Mouse (Mus musculus): ENCODE data around the gene Retn. TPM values are rescaled to one million over a fixed set of nuclear protein-coding genes. Genes with fewer than 3 reads are reported as not detected.

Retn gene
- polyA plus RNA-seq (2016; fragmentation: Nextera tagmentation; extraction: Ambion mirVana): 0.30 and 0.31 TPM in 2 replicates

- DNase-seq (ENCODE audit: extremely low spot score, low spot score): no peak
- 77% methylated on average over 3 of the region's 3 CpGs for WGBS
- Histone ChIP-seq H3K4me3 (no peak within 1 kb of the TSS), H3K36me3 (replicated peaks) (no peaks in the 10 kb centered on the region), H3K9me3 (no peaks in the 10 kb centered on the region), H3K27ac (no peak within 1 kb of the TSS), H3K27me3 (ENCODE audit: poor library complexity, severe bottlenecking) (no peaks in the 10 kb centered on the region), H3K4me1 (peaks cover 11% of the 10 kb centered on the region)
Measured at GRCm38 (mm10) chr8:3655526-3655925, at the start of gene Retn. Gene Retn (plus strand): TSS chr8:3655770.

GRCm38 (mm10) chr8:3606593-3606992 lies 49.0 kb upstream of the Retn start:
- DNase-seq (ENCODE audit: extremely low spot score, low spot score): no peak
- no peaks in the 10 kb centered on the region for H3K4me1 ChIP-seq
- 90% methylated on average over 16 of the region's 16 CpGs for WGBS
- H3K4me3 ChIP-seq: no peak overlapping the region
- no peak overlapping the region for H3K27ac ChIP-seq
- 0 out of 2 replicates have a peak, but pooled peaks cover 3% of the 10 kb centered on the region for H3K9me3 ChIP-seq
- H3K36me3 ChIP-seq (replicated peaks): peaks cover 99% of the 10 kb centered on the region
- no peaks in the 10 kb centered on the region for H3K27me3 ChIP-seq (ENCODE audit: poor library complexity, severe bottlenecking)

GRCm38 (mm10) chr8:3607822-3608221 lies 47.7 kb upstream of the Retn start:
- H3K36me3 ChIP-seq (replicated peaks): peaks cover 99% of the 10 kb centered on the region
- DNase-seq (ENCODE audit: extremely low spot score, low spot score): no peak
- H3K4me3 ChIP-seq: no peak overlapping the region
- no peak overlapping the region for H3K27ac ChIP-seq
- WGBS: 90% methylated on average over 7 of the region's 7 CpGs
- H3K27me3 ChIP-seq (ENCODE audit: poor library complexity, severe bottlenecking): no peaks in the 10 kb centered on the region
- H3K4me1 ChIP-seq: no peaks in the 10 kb centered on the region
- 0 out of 2 replicates have a peak, but pooled peaks cover 3% of the 10 kb centered on the region for H3K9me3 ChIP-seq

GRCm38 (mm10) chr8:3609046-3609815 lies 46.3 kb upstream of the Retn start:
- Histone ChIP-seq H3K36me3 (replicated peaks) (peaks cover 99% of the 10 kb centered on the region), H3K27ac (no peak overlapping the region), H3K4me1 (no peaks in the 10 kb centered on the region), H3K4me3 (no peak overlapping the region), H3K27me3 (ENCODE audit: poor library complexity, severe bottlenecking) (no peaks in the 10 kb centered on the region), H3K9me3 (0 out of 2 replicates have a peak, but pooled peaks cover 3% of the 10 kb centered on the region)
- no peak for DNase-seq (ENCODE audit: extremely low spot score, low spot score)
- WGBS: 89% methylated on average over 12 of the region's 12 CpGs

DNA sequence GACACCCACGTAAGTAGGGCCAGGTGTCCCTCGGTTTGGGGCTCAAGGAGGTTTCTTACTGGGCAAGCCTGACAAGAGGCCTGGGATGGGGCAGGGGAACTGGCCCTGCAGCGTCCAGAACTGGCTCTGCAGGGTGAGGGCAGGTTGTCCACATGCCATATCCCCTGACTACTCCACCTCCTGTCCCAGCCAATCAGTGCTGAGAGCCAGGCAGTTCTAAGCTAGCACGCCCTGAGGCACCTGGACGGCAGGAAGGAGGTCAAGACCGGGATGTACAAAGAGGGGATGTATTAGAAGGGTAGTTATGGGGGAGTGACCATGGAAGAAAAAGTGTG lies 45.8 kb upstream of the Retn start:
- Histone ChIP-seq H3K9me3 (0 out of 2 replicates have a peak, but pooled peaks cover 3% of the 10 kb centered on the region), H3K4me1 (no peaks in the 10 kb centered on the region), H3K36me3 (replicated peaks) (peaks cover 99% of the 10 kb centered on the region), H3K27me3 (ENCODE audit: poor library complexity, severe bottlenecking) (no peaks in the 10 kb centered on the region), H3K27ac (no peak overlapping the region), H3K4me3 (no peak overlapping the region)
- DNase-seq (ENCODE audit: extremely low spot score, low spot score): no peak
- 84% methylated on average over 6 of the region's 6 CpGs for WGBS

- Histone ChIP-seq H3K4me1 (peaks cover 20% of the 10 kb centered on the region), H3K27ac (peak within 1 kb of the TSS; percentile 82), H3K36me3 (replicated peaks) (peaks cover 26% of the 10 kb centered on the region), H3K27me3 (ENCODE audit: poor library complexity, severe bottlenecking) (no peaks in the 10 kb centered on the region), H3K4me3 (peak within 1 kb of the TSS; percentile 86), H3K9me3 (no peaks in the 10 kb centered on the region)
- under 1% methylated on average over 37 of the region's 37 CpGs for WGBS
- DNase-seq (ENCODE audit: extremely low spot score, low spot score): peak; percentile 100
Measured at GRCm38 (mm10) chr8:3621199-3621970, 34.2 kb upstream of the Retn start, which contains the start of the genes Xab2 and Pet100. Gene Xab2 (minus strand): TSS chr8:3621316. Gene Pet100 (plus strand): TSS chr8:3621548.

DNA sequence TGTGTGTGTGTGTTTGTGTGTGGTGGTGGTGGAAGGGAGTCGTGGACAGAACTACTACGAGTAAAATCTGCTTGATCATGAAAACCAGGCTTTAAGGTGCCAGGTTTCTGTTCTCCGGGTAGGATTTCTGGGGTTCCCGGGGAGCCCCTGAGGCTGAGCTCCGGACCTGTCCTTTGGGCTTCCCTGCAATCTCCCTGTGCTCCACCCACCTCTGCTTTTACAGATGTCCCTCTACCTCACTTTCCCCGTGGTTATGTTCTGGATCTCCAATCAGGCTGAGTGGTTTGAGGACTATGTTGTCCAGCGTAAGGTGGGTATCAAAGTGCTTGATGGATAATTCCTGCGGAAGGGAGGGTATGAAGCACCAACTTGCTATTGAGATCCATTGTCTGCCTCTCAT lies 33.5 kb upstream of the Retn start:
- WGBS: 78% methylated on average over 8 of the region's 8 CpGs
- Histone ChIP-seq H3K4me3 (peak overlapping the region; percentile 86), H3K27ac (peak overlapping the region; percentile 82; the same call in 1 of the 2 replicates), H3K27me3 (ENCODE audit: poor library complexity, severe bottlenecking) (no peaks in the 10 kb centered on the region), H3K36me3 (replicated peaks) (peaks cover 20% of the 10 kb centered on the region), H3K4me1 (peaks cover 20% of the 10 kb centered on the region), H3K9me3 (no peaks in the 10 kb centered on the region)
- DNase-seq (ENCODE audit: extremely low spot score, low spot score): no peak

GRCm38 (mm10) chr8:3625445-3625844 lies 30.1 kb upstream of the Retn start, which contains the start of gene Pcp2:
Gene Pcp2 (minus strand): TSS chr8:3625545.
- Histone ChIP-seq H3K4me1 (peaks cover 11% of the 10 kb centered on the region), H3K9me3 (no peaks in the 10 kb centered on the region), H3K27me3 (ENCODE audit: poor library complexity, severe bottlenecking) (peaks cover 14% of the 10 kb centered on the region), H3K4me3 (no peak within 1 kb of the TSS; the same call in 1 of the 2 replicates), H3K27ac (no peak within 1 kb of the TSS), H3K36me3 (replicated peaks) (no peaks in the 10 kb centered on the region)
- WGBS: 51% methylated on average over 1 of the region's 1 CpGs
- no peak for DNase-seq (ENCODE audit: extremely low spot score, low spot score)

GRCm38 (mm10) chr8:3626971-3627370 lies 28.6 kb upstream of the Retn start:
- H3K9me3 ChIP-seq: no peaks in the 10 kb centered on the region
- H3K4me1 ChIP-seq: peaks cover 20% of the 10 kb centered on the region
- 66% methylated on average over 5 of the region's 5 CpGs for WGBS
- peaks cover 15% of the 10 kb centered on the region for H3K27me3 ChIP-seq (ENCODE audit: poor library complexity, severe bottlenecking)
- no peak overlapping the region for H3K27ac ChIP-seq
- DNase-seq (ENCODE audit: extremely low spot score, low spot score): no peak
- no peaks in the 10 kb centered on the region for H3K36me3 ChIP-seq (replicated peaks)
- H3K4me3 ChIP-seq: no peak overlapping the region

GRCm38 (mm10) chr8:3628014-3628413 lies 27.6 kb upstream of the Retn start:
- Histone ChIP-seq H3K27me3 (ENCODE audit: poor library complexity, severe bottlenecking) (peaks cover 15% of the 10 kb centered on the region), H3K4me1 (peaks cover 16% of the 10 kb centered on the region), H3K27ac (no peak overlapping the region), H3K9me3 (no peaks in the 10 kb centered on the region), H3K4me3 (no peak overlapping the region), H3K36me3 (replicated peaks) (no peaks in the 10 kb centered on the region)
- no peak for DNase-seq (ENCODE audit: extremely low spot score, low spot score)
- WGBS: 33% methylated on average over 5 of the region's 5 CpGs

DNA sequence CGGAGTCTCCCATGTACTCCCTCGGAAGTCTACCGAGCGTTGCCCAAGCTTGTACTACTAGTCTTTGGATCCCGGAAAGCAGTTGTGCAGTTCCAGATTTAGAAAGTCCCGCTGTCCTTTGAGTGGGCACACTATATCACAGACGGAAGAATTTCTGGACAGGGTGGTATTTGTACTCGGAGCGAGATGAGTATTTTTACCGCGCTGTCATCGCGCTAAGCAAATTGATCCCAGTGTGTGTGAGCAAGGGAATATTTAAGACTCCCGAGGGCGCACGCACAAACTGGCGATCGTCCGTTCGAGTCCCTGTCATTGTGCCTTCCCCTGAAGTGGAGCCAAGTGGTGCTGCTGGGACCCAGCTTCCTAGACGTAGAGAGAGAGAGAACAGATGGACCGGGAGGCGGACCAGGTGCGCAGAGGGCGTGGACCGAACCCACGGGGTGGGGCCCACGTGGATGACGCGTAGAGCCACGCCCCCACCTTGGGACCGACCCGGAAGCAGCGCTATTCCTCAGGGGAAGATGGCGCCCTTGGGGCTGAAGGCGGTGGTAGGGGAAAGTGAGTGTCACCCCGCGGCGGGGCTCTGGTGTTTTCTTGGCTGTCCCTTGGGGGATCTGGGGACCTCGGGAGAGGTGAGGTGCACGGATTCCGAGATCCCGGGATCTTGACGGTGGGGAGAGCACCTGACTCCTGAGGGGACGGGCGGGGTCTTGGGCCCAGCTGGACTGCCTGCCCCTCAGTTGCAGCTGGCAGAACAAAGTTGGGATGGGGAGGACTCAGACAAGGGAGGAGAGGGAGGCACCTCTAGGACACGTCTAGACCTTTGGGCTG lies 24.7 kb upstream of the Retn start, which contains the start of gene Stxbp2:
TSS of gene Stxbp2 (plus strand) at position 309 of the 831 bp plus-strand sequence.
- Histone ChIP-seq H3K27me3 (ENCODE audit: poor library complexity, severe bottlenecking) (peaks cover 15% of the 10 kb centered on the region), H3K4me3 (peak within 1 kb of the TSS; percentile 66), H3K36me3 (replicated peaks) (peaks cover 14% of the 10 kb centered on the region), H3K4me1 (peaks cover 16% of the 10 kb centered on the region), H3K9me3 (no peaks in the 10 kb centered on the region), H3K27ac (peak within 1 kb of the TSS; percentile 74)
- WGBS: 7% methylated on average over 47 of the region's 47 CpGs
- DNase-seq (ENCODE audit: extremely low spot score, low spot score): peak; percentile 60

DNA sequence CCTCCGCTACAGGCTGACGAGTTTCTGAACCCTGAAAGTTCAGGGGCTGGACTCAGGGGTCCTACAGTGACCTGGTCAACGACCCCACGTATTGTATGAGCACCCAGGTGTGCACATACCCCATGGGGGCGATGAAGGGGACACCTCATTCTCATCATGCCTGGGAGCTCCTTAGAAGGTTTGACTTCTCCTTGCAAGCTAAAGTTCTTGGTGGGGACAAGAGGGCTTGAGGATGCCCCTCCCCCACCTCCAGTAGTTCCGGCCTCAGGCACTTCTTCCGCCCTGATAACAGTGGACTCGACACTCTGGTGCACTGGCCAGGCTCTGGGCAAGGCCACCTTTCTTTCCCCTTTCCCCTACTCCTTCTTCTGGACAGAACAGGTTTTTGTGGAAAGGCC lies 24.1 kb upstream of the Retn start:
- H3K4me1 ChIP-seq: peaks cover 16% of the 10 kb centered on the region
- no peaks in the 10 kb centered on the region for H3K9me3 ChIP-seq
- no peak for DNase-seq (ENCODE audit: extremely low spot score, low spot score)
- peaks cover 20% of the 10 kb centered on the region for H3K36me3 ChIP-seq (replicated peaks)
- peaks cover 15% of the 10 kb centered on the region for H3K27me3 ChIP-seq (ENCODE audit: poor library complexity, severe bottlenecking)
- H3K27ac ChIP-seq: peak overlapping the region; percentile 74
- peak overlapping the region; percentile 66 for H3K4me3 ChIP-seq
- WGBS: 15% methylated on average over 8 of the region's 8 CpGs
